Mouse (Mus musculus) stomach, postnatal 0 days (tissue): ENCODE results near the gene Chka. TPM values are rescaled to one million over a fixed set of nuclear protein-coding genes. Genes with fewer than 3 reads are reported as not detected.
A peak's percentile ranks its signal among the peaks of the same experiment; 100 is the strongest.

Experiments
- ATAC-seq: fragments of 200-750 bp; cut with Nextera tagmentation; 2 replicates; pipeline ENCODE4 v1.8.0; 2017; ENCODE audit not compliant: low FRiP score, low TSS enrichment
- DNase-seq: peaks from one replicate; pipeline ENCODE4 v3.0.0-alpha.2; 2016; ENCODE audit warnings: low spot score
- H3K27ac ChIP-seq: fragments of 300-500 bp; sonication (generic); replicated peaks from 2 replicates; pipeline ENCODE4 v1.5.1; 2014; ENCODE audit warnings: mild to moderate bottlenecking, control low read depth
- H3K27me3 ChIP-seq: fragments of 300-500 bp; sonication (generic); 2 replicates; pipeline ENCODE4 v1.6.1; 2014; ENCODE audit warnings: low read length; ENCODE audit not compliant: control insufficient read depth, insufficient read depth
- H3K36me3 ChIP-seq: fragments of 300-500 bp; sonication (generic); 2 replicates; pipeline ENCODE4 v1.6.1; 2014; ENCODE audit warnings: low read length, mixed read lengths; ENCODE audit not compliant: control insufficient read depth, insufficient read depth
- H3K4me1 ChIP-seq: fragments of 300-500 bp; sonication (generic); replicated peaks from 2 replicates; pipeline ENCODE4 v1.6.1; 2014; ENCODE audit warnings: antibody characterized with exemption; ENCODE audit not compliant: control insufficient read depth, insufficient read depth
- H3K4me2 ChIP-seq: fragments of 300-500 bp; sonication (generic); replicated peaks from 2 replicates; pipeline ENCODE4 v1.6.1; 2014; ENCODE audit warnings: low read depth, mild to moderate bottlenecking, control low read depth, moderate library complexity
- H3K4me3 ChIP-seq: fragments of 300-500 bp; sonication (generic); 2 replicates; pipeline ENCODE4 v1.5.1; 2014; ENCODE audit warnings: low read depth, low read length, control low read depth
- H3K9ac ChIP-seq: fragments of 300-500 bp; sonication (generic); 2 replicates; pipeline ENCODE4 v1.6.1; 2014; ENCODE audit warnings: mild to moderate bottlenecking, low read length, control low read depth, mixed read lengths
- H3K9me3 ChIP-seq: fragments of 300-500 bp; sonication (generic); 2 replicates; pipeline ENCODE4 v1.6.1; 2016; ENCODE audit warnings: low read length; ENCODE audit not compliant: control insufficient read depth
- CTCF ChIP-seq: IDR thresholded peaks from 2 replicates; pipeline ENCODE4 v1.5.1; 2016; ENCODE audit warnings: antibody characterized with exemption, low read depth, mild to moderate bottlenecking, moderate library complexity
- EP300 ChIP-seq: optimal IDR thresholded peaks from 2 replicates; pipeline ENCODE3; 2016; ENCODE audit warnings: antibody characterized with exemption
- WGBS: fragments of 180-500 bp; shearing (Covaris S2); extraction: QIAGEN DNeasy Blood & Tissue Kit; methylation state at CpG from one replicate; pipeline ENCODE4 v1.1.7; 2014; 5-methylcytosine and 5-hydroxymethylcytosine counted together
- polyA plus RNA-seq: library from polyadenylated mRNA; unstranded; fragments of >200 nt; fragmentation: Nextera tagmentation; extraction: Ambion mirVana; gene quantifications from 2 replicates; pipeline ENCODE4 v1.2.1, GENCODE M21; 2015

Chka gene
- polyA plus RNA-seq, 1 experiment from 2014 or later: 21.2 TPM

- Histone ChIP-seq H3K4me3 (no peak overlapping the region), H3K9ac (no peak overlapping the region), H3K27ac (no peak overlapping the region), H3K4me2 (no peak overlapping the region), H3K4me1 (no peaks in the 10 kb centered on the region), H3K36me3 (no peaks in the 10 kb centered on the region), H3K9me3 (no peaks in the 10 kb centered on the region), H3K27me3 (no peaks in the 10 kb centered on the region)
- ATAC-seq (no peak), DNase-seq (no peak)
- TF ChIP-seq CTCF (no peak), EP300 (no peak)
- WGBS: 88% methylated on average over 9 of the region's 9 CpGs
These were observed 14.8 kb upstream of the Chka start for GRCm38 (mm10) chr19:3836791-3837190.

DNA sequence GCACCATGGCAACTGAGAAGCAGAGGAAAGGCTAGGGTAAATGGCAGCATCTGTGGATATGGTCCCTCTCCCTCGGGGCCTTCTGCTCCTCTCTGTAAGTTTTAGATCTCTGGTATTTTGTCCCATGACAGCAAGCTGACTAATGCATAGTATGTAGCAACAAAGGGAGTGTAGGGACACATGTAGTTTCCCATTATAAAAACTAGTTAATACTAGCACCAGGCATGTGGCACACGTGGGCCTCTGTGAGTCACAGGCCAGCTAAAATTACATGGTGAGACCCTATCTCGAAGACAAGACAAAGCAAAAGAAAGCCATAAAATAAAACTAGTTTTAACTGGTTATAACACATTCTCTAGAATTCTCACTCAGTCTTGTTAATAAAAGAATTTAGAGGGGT is 12.6 kb upstream of the Chka start:
- no peak overlapping the region; the same call in 1 of the 2 replicates for H3K27ac ChIP-seq
- no peak for ATAC-seq
- no peak overlapping the region for H3K9ac ChIP-seq
- no peaks in the 10 kb centered on the region for H3K27me3 ChIP-seq
- no peak for DNase-seq
- H3K4me2 ChIP-seq: no peak overlapping the region
- 61% methylated on average over 3 of the region's 3 CpGs for WGBS
- no peaks in the 10 kb centered on the region for H3K36me3 ChIP-seq
- TF ChIP-seq EP300 (no peak), CTCF (no peak)
- no peaks in the 10 kb centered on the region; the same call in 1 of the 2 replicates for H3K4me1 ChIP-seq
- H3K4me3 ChIP-seq: no peak overlapping the region
- no peaks in the 10 kb centered on the region for H3K9me3 ChIP-seq

DNA sequence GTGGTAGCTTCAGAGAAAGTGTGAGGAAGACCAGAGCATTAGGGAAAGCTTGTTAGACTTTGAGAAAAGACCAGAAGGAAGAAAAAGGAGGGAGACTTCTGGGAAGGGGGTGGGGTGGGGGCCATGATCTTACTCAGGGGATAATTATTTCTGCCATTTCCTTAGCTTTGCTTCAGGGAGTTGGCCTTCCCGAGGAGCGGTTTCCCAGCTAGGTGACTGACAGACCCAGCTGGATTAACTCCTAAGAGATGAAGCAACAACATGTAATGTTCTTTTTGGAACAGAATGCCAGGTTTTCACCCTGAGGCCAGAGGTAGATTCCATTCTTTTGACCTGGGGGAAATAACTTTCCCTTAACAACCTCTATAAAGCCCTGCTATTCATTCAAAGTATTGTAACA is 11.9 kb upstream of the Chka start:
- Histone ChIP-seq H3K4me1 (no peaks in the 10 kb centered on the region; the same call in 1 of the 2 replicates), H3K36me3 (no peaks in the 10 kb centered on the region), H3K9me3 (no peaks in the 10 kb centered on the region), H3K27ac (peak overlapping the region; percentile 76), H3K27me3 (no peaks in the 10 kb centered on the region), H3K9ac (no peak overlapping the region), H3K4me3 (no peak overlapping the region), H3K4me2 (no peak overlapping the region)
- ATAC-seq (no peak), DNase-seq (no peak)
- WGBS: 19% methylated on average over 2 of the region's 2 CpGs
- TF ChIP-seq CTCF: no peak
- TF ChIP-seq EP300: no peak

- Histone ChIP-seq H3K4me1 (no peaks in the 10 kb centered on the region; the same call in 1 of the 2 replicates), H3K4me3 (no peak overlapping the region), H3K9ac (no peak overlapping the region), H3K27ac (peak overlapping the region; percentile 76), H3K4me2 (no peak overlapping the region), H3K36me3 (no peaks in the 10 kb centered on the region), H3K27me3 (no peaks in the 10 kb centered on the region), H3K9me3 (no peaks in the 10 kb centered on the region)
- TF ChIP-seq EP300 (no peak), CTCF (no peak)
- DNase-seq (no peak), ATAC-seq (no peak)
- 31% methylated on average over 5 of the region's 5 CpGs for WGBS
These were observed 11.3 kb upstream of the Chka start for GRCm38 (mm10) chr19:3840214-3840651.

DNA sequence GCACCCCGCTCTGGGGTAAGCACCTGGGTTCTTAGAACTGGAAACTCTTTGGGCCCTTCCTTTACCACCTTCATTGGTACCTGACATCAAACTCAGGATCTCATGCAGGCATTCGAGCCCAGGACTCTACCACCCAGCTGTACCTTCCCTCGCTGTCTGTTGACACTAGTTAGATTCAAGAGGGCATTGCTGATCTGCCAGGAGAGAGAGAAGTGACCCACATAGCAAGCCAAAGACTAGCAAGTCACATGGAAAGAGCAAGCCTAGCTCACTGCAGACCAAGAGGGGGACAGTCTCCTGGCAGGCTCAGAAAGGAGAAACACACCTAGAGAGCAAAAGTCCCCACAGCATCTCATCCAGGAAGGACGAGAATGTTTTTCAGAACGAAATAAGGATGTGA is 10.9 kb upstream of the Chka start:
- TF ChIP-seq EP300: no peak
- no peak for TF ChIP-seq CTCF
- Histone ChIP-seq H3K4me1 (no peaks in the 10 kb centered on the region; the same call in 1 of the 2 replicates), H3K4me3 (no peak overlapping the region), H3K4me2 (no peak overlapping the region), H3K27ac (peak overlapping the region; percentile 76), H3K27me3 (no peaks in the 10 kb centered on the region), H3K9me3 (no peaks in the 10 kb centered on the region), H3K9ac (no peak overlapping the region), H3K36me3 (no peaks in the 10 kb centered on the region)
- DNase-seq (no peak), ATAC-seq (no peak)
- WGBS: 67% methylated on average over 5 of the region's 5 CpGs

GRCm38 (mm10) chr19:3842359-3843148 is 9.0 kb upstream of the Chka start:
- ATAC-seq (peak; percentile 54), DNase-seq (peak; percentile 74)
- 38% methylated on average over 12 of the region's 12 CpGs for WGBS
- H3K4me1 ChIP-seq: no peaks in the 10 kb centered on the region; the same call in 1 of the 2 replicates
- H3K4me3 ChIP-seq: no peak overlapping the region
- H3K9me3 ChIP-seq: no peaks in the 10 kb centered on the region
- H3K4me2 ChIP-seq: no peak overlapping the region
- H3K27ac ChIP-seq: peak overlapping the region; percentile 42
- H3K9ac ChIP-seq: no peak overlapping the region
- H3K27me3 ChIP-seq: no peaks in the 10 kb centered on the region
- TF ChIP-seq CTCF (no peak), EP300 (no peak)
- H3K36me3 ChIP-seq: no peaks in the 10 kb centered on the region
